Mouse (Mus musculus): ENCODE data around the gene Ccdc36.

Gene Ccdc36

DNA sequence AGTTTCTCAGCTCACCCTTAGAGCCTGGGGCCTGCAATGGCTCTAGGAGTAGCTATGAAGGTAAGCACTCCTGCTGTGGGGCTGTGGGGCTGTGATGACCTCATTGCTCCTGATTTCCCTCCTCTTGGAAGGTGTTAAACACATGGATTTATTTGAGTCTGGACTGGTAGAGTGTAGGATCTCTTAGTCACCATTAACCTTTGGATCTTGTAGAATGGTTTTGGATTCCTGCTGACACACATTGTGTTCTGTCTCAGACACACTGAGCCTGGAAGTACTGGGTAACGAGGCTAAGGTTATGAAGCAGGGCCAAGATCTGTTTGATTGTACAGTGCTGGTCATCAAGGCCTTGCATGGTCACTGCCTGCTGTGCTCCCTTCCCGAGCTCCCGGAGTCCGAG, 49.0 kb downstream of the Ccdc36 start:
- DNase-seq (ENCODE audit: extremely low spot score, low spot score), result no peak

DNA sequence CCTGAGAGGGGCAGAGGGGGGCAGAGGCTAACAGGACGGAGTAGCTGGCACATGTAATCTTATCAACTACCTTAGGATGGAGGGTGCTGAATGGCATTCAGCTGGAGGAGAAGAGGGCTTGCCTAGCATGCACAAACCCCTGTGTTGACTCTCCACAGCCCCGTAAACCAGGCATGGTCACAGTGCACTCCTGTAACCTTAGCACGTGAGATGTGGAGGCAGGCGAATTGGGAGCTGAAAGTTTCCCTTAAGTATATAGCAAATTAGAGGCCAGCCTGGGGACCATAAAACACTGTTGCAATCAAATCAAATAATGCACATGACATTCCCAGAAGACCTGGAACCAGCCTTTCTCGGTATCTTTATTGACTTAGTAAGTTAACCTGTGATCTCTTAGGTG, 49.5 kb downstream of the Ccdc36 start:
- DNase-seq (ENCODE audit: extremely low spot score, low spot score), result no peak

DNA sequence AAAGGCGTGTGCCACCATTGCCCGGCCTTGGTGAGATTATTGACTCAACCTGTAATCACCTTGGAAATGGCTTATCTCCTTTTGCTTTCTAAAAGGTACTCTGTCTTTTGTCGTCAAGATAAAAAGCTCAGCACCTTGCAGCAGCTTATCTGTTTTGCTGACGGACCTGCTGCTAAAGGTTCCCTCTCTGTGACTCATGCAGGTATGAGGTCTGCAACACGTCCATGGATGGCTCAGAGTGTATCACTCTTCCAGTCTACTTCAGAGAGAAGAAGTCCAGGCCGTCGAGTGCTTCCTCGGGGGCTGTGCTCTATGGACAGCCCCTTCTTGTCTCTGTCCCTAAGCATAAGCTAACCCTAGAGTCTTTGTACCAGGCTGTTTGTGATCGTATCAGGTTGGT, 50.0 kb downstream of the Ccdc36 start:
- no peak for DNase-seq (ENCODE audit: extremely low spot score, low spot score)
